Mouse (Mus musculus): Measurements from ENCODE around the gene Acsm2.

- TF ChIP-seq POLR2A (IDR thresholded peaks at IDR 0.05; ENCODE audit: low read depth, low read length) (no peak), CTCF (conservative IDR thresholded peaks at IDR 0.05; ENCODE audit: insufficient read depth, insufficient read length, low read depth, low read length) (no peak)
Measured at GRCm38 (mm10) chr7:119522385-119522784, 31.8 kb upstream of the Acsm2 start.
